In the genomic region with DNA sequence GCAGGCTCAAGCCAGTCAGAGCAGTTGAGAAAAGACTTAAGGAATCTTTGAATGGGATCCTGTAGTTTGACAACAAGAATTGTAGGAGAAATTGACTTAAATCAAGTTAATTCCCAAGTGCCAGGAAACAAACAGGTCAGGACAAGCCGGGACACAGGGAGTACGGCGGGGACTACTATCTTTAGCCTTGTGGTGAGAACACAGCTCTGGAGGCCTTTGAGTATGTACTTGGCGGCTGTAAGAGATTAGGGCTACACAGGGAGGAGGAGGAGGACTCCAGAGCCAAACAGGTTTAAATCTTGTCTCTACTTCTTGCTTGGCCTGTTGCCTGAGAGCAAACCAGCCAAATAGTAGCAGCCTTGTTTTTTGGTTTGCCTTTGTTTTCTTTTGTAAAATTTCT, we compare ENCODE assay signal across 20 mouse cellular contexts. TPM values are rescaled to one million over a fixed set of nuclear protein-coding genes. Genes with fewer than 3 reads are reported as not detected.
DNase-seq lines count a peak whose midpoint lies in the region; ATAC-seq and TF ChIP-seq lines count a peak whose summit lies in the region.
"Had no signal": no experiment of that assay in that cellular context is flagged by ENCODE, and none has a peak within 500 bp of the region (broad histone marks: within the 10 kb centered on the region; RNA-seq: fewer than 3 reads in every experiment).

No protein-coding gene starts in this region.

- H3K4me3 ChIP-seq in gastrocnemius, adult 2 months, result no peak overlapping the region
- no peak overlapping the region for H3K4me3 ChIP-seq in embryonic facial prominence, embryonic 15.5 days (replicated peaks)
- H3K4me3 ChIP-seq: erythroblast, embryonic 14.5 days; kidney, embryonic 15.5 days; limb, embryonic 13.5 days had no signal

- H3K36me3 ChIP-seq in embryonic facial prominence, embryonic 15.5 days, result no peaks in the 10 kb centered on the region
- H3K36me3 ChIP-seq: kidney, embryonic 15.5 days; limb, embryonic 13.5 days had no signal

- no peak overlapping the region for H3K4me2 ChIP-seq in embryonic facial prominence, embryonic 15.5 days (replicated peaks)
- H3K4me2 ChIP-seq: kidney, embryonic 15.5 days; limb, embryonic 13.5 days had no signal

- no peaks in the 10 kb centered on the region for H3K27me3 ChIP-seq in embryonic facial prominence, embryonic 15.5 days
- H3K27me3 ChIP-seq: kidney, embryonic 15.5 days; limb, embryonic 13.5 days; Patski had no signal

- TF ChIP-seq CTCF in gastrocnemius, adult 2 months (IDR thresholded peaks at IDR 0.05), result no peak

- no peaks in the 10 kb centered on the region for H3K9me3 ChIP-seq in embryonic facial prominence, embryonic 15.5 days (replicated peaks)
- H3K9me3 ChIP-seq: kidney, embryonic 15.5 days; limb, embryonic 13.5 days had no signal

- 53% methylated on average over 4 of the region's 4 CpGs for WGBS in embryonic facial prominence, embryonic 15.5 days

- H3K9ac ChIP-seq in embryonic facial prominence, embryonic 15.5 days, result no peak overlapping the region
- H3K9ac ChIP-seq: kidney, embryonic 15.5 days; limb, embryonic 13.5 days had no signal

- H3K4me1 ChIP-seq in embryonic facial prominence, embryonic 15.5 days, result 0 out of 2 replicates have a peak, but pooled peaks cover 7% of the 10 kb centered on the region
- H3K4me1 ChIP-seq: kidney, embryonic 15.5 days; limb, embryonic 13.5 days had no signal

- DNase-seq in gastrocnemius, adult 2 months, result peak; percentile 50
- DNase-seq in gastrocnemius, postnatal 10 days, result no peak
- DNase-seq in heart, adult 9 months (ENCODE audit: low spot score in 2 of 2), result peak; percentile 55 to 61
- DNase-seq in kidney, adult 8-10 months, result no peak
- no peak for DNase-seq in cerebellum, postnatal 4 days (ENCODE audit: low spot score in 2 of 2)
- DNase-seq: cerebellum, postnatal 36 days; lung, postnatal 4 days; spleen, adult 18-20 months; thymus, postnatal 25 days had no signal

- peak overlapping the region; percentile 82 for H3K27ac ChIP-seq in gastrocnemius, adult 2 months
- H3K27ac ChIP-seq in embryonic facial prominence, embryonic 15.5 days (replicated peaks), result no peak overlapping the region
- H3K27ac ChIP-seq: kidney, embryonic 15.5 days; limb, embryonic 13.5 days had no signal

- intact Hi-C loops in gastrocnemius, adult 2 months (cut with DNase I), result no loop called here

- peak; percentile 43; the same call in 1 of the 2 replicates for ATAC-seq in embryonic facial prominence, embryonic 15.5 days (ENCODE audit: insufficient number of reproducible peaks, low FRiP score, low TSS enrichment, low read depth)
- ATAC-seq in megakaryocyte progenitor cell, adult 5-6 weeks (replicated peaks; ENCODE audit: poor library complexity), result peak; percentile 89
- no peak for ATAC-seq in granulocyte monocyte progenitor cell, adult 5-6 weeks (replicated peaks; ENCODE audit: poor library complexity, severe bottlenecking)
- ATAC-seq: Patski had no signal

RNA-seq across cellular contexts. Expression of a gene that starts 14.1 kb away (rescaled TPM):
- 1 to 10 TPM; 7.6 to 9.1 TPM for total RNA-seq in gastrocnemius, adult 2 months (2021)
- total RNA-seq in gastrocnemius, postnatal 10 days (2021), result 10 to 100 TPM; 14.2 to 19.7 TPM
- 10.4 and 12.1 TPM in 2 replicates for polyA plus RNA-seq in embryonic facial prominence, embryonic 15.5 days (2015; fragmentation: Nextera tagmentation; extraction: Ambion mirVana)
- total RNA-seq in megakaryocyte progenitor cell, adult 5-6 weeks (2015), result 65.5 and 90.4 TPM in 2 replicates
- 37.4 and 62.2 TPM in 2 replicates for total RNA-seq in megakaryocyte progenitor cell, adult 5-6 weeks (2017)
- total RNA-seq in granulocyte monocyte progenitor cell, adult 5-6 weeks (2014; fragmentation: Nextera tagmentation), result 34.4 and 35.8 TPM in 2 replicates
- total RNA-seq in granulocyte monocyte progenitor cell, adult 5-6 weeks (2017), result 24.6 and 38.7 TPM in 2 replicates

RNA-seq across cellular contexts. Expression of a gene that starts 36.2 kb away (rescaled TPM):
- total RNA-seq in gastrocnemius, adult 2 months (2021), result not detected
- total RNA-seq in gastrocnemius, postnatal 10 days (2021), result not detected
- polyA plus RNA-seq in embryonic facial prominence, embryonic 15.5 days (2015; fragmentation: Nextera tagmentation; extraction: Ambion mirVana), result not detected in 2 replicates
- not detected in 2 replicates for total RNA-seq in megakaryocyte progenitor cell, adult 5-6 weeks (2015)
- total RNA-seq in megakaryocyte progenitor cell, adult 5-6 weeks (2017), result not detected in 2 replicates
- total RNA-seq in granulocyte monocyte progenitor cell, adult 5-6 weeks (2014; fragmentation: Nextera tagmentation), result not detected in 2 replicates
- not detected in 2 replicates for total RNA-seq in granulocyte monocyte progenitor cell, adult 5-6 weeks (2017)
- total RNA-seq: heart, postnatal 36 days; layer of hippocampus, postnatal 14 days; monocyte, adult 5-6 weeks had no signal
- polyA plus RNA-seq: brain, embryonic 14.5 days; erythroblast, embryonic 14.5 days; kidney, embryonic 15.5 days; limb, embryonic 13.5 days had no signal

Comparison
In these comparisons a context has a peak if more than half of its experiments do, and no peak if none do; other contexts are left out.
1. DNase-seq: peak in gastrocnemius, adult 2 months (single experiment) and heart, adult 9 months (2 of 2); none in gastrocnemius, postnatal 10 days (single experiment), kidney, adult 8-10 months (0 of 2) and cerebellum, postnatal 4 days (0 of 2).